Mouse (Mus musculus): ENCODE data around the gene Eif4a1. TPM values are rescaled to one million over a fixed set of nuclear protein-coding genes. Genes with fewer than 3 reads are reported as not detected.
"Not testable (repeated sequence)": the region's sequence is repeated elsewhere in the genome, so short reads cannot be mapped to it uniquely, and the experiment has no call there.

Eif4a1 gene
- total RNA-seq, 2 experiments from 2014 or later: 201 to 206 TPM

DNA sequence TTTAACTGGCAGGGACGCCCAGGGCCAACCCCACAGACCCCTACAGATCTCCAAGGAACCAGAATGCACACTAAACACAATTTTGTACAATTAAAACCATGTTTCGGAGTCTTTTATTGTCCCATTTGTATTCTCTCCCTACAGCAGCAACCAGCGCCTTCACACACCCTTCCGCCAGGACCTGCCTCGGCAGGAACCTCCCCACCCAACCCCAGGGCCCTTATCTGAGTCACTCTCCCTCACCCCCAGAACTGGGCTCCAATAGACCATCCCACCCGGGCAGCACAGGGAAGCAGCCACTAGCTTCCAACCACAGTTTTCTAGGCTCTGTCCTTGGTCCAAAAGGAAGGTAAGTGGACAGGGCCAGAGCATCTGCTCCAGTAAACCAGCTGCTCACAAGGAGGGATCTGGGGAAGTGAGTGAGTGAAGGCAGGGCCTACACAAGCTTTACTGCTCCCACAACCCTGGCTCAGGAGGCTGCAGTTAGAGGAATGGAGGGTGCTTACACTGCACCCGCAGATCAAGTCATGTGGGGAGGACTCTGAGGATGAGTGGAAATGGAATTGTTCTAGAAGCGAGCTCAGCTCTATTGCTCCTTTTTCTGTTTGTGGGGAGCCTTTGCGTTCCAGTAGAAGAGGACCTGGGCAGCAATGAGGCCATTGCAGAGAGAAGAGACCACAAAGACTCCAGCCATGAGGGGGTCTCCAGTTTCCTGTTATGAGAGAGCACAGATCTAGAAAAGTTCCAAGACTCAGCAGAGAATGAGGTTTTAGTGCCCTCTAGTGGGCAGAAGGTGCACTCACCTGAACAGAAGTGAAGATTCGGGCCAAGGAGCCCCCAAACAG is 15.4 kb downstream of the Eif4a1 start:
- DNase-seq (ENCODE audit: low spot score): no peak
- intact Hi-C loops (cut with DNase I): loop anchor here (1.0 to 10.0 kb wide), 2 partner anchors 28 to 218 kb away; partner anchors contain the start of gene Tmem95

DNA sequence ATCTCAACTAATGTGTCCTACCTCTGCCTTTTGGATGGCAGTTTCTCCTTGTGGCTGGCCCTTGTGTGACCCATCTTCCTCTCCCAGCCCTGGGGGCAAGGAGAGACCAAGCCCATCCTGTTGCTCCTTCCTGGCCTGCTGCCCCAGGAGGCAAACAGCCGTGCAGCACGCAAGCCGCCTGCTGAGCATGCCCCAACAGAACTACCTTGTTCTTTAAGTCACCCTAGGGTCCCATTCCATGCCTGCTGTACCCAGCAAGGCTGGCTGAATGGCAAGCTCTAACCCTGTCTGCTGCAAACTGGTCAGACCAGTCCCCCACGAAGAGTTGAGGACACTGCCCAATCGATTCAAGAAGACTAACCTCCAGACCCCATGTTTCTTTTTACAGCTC is 16.2 kb downstream of the Eif4a1 start:
- DNase-seq (ENCODE audit: low spot score): no peak
- intact Hi-C loops (cut with DNase I): loop anchor here (10.0 kb wide), 1 partner anchor 219 kb away; the partner anchor contains the start of gene Tmem95

DNA sequence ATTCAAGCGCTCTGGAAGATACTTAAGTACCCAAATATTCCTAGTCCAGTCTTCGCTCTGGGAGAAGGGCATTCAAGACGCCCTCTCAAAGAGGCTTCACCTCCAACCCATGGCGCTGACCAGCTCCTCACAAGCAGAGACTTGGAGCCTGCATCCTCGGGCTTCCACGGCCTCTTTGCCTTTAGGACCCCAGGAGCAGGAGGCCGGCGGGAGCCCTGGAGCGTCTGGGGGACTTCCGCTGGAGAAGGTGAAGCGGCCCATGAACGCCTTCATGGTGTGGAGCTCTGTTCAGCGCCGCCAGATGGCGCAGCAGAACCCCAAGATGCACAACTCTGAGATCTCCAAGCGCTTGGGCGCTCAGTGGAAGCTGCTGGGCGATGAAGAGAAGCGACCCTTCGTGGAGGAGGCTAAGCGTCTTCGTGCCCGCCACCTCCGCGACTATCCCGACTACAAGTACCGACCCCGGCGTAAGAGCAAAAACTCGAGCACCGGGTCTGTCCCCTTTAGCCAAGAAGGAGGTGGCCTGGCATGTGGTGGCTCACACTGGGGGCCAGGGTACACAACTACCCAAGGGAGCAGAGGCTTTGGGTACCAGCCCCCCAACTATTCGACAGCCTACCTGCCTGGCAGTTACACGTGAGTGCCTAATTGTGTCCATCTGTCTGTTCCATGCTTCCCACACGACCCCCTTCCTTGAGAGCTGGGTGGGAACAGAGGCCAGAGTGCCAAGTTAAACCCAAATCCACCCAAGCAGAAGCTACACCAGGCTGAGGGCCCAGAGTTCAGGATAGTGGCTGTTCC is 16.8 kb downstream of the Eif4a1 start, which contains the start of gene Sox15:
Gene Sox15, plus strand, starts transcription at position 51 of the 801 bp plus-strand sequence.
- intact Hi-C loops (cut with DNase I): loop anchor here (2.0 to 10.0 kb wide), 2 partner anchors 99 to 219 kb away; partner anchors contain the start of gene Tmem95
- no peak for DNase-seq (ENCODE audit: low spot score)

DNA sequence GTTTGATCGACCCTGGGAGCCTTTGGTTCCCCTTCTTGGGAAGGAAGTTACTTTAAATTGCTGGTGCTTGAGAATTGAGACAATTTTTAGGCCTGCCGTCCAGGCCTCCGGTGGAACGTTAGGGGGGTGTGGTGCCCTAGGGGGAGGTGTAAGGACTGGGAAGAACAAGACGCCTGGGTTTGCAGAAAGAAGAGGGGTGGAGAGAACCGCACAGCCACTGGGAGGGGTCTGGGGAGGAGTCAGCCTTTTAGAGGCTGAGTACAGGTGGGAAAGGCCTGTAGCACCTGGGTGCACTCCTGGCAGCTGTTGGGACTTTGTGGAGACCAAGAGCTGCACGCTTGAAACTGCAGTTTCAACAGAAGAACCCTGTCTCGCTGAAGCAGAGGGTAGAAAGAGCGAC is 17.5 kb downstream of the Eif4a1 start:
- intact Hi-C loops (cut with DNase I): loop anchor here (2.0 to 10.0 kb wide), 2 partner anchors 100 to 220 kb away; partner anchors contain the start of gene Tmem95
- DNase-seq (ENCODE audit: low spot score): no peak

DNA sequence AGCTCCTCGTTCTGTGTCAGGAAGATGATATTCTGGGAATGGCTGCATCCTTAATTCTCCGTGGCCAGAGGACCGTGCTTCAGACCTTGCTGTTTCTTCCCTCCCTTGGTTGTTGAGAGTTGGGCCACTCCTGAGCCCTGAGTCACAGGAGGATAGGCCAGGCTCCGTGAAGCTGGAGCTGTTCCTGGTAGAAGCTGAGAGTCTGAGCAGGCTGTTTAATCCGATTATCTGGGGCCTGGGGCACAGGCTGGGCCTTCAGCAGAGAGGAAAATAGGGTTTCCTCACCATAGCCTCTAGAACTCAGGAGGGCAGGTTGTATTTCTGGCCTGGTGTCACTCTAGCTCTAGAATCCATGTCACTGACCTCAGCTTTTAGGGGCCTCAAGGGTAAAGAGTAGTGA is 18.8 kb downstream of the Eif4a1 start:
- intact Hi-C loops (cut with DNase I): loop anchor here (10.0 kb wide), 1 partner anchor 221 kb away; the partner anchor contains the start of gene Tmem95
- DNase-seq (ENCODE audit: low spot score): no peak

DNA sequence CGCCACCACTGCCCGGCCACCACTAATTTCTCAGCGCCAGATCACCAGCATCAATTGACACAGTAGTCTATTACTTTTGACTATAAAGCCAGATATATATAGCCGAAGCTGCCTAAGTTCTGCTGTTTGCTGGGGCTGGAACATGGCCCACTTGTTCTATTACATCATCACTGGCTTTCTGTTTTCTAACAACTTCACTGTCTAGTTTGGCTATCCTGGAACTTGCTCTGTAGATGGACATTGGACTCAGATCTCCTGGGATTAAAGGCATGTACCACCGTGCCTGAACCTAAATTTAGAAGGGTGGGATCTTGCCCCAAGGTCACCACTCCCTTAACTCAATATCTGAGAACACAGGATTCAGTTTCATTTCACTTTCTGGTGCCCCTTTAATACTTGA is 26.4 kb downstream of the Eif4a1 start:
- no peak for DNase-seq (ENCODE audit: low spot score)
- intact Hi-C loops (cut with DNase I): no loop called here

DNA sequence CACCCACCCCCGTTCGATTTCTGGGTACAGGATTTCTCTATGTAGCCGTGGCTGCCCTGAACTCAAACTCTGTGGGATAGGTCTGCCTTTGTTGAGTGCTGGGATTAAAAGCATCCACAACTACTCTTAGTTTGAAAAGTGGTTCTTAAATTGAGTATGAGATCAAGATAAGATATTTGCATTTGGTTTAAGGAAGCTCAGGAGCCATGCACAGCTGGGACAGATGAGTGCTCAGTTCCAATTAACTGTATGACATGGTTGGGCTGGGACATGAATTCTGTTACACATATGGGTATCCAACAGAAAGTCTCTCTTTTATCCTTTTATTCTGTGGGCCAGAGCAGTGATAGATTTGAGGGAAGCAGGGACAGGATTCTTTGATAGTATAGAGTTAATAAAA is 36.8 kb downstream of the Eif4a1 start:
- DNase-seq (ENCODE audit: low spot score): no peak
- intact Hi-C loops (cut with DNase I): no loop called here

DNA sequence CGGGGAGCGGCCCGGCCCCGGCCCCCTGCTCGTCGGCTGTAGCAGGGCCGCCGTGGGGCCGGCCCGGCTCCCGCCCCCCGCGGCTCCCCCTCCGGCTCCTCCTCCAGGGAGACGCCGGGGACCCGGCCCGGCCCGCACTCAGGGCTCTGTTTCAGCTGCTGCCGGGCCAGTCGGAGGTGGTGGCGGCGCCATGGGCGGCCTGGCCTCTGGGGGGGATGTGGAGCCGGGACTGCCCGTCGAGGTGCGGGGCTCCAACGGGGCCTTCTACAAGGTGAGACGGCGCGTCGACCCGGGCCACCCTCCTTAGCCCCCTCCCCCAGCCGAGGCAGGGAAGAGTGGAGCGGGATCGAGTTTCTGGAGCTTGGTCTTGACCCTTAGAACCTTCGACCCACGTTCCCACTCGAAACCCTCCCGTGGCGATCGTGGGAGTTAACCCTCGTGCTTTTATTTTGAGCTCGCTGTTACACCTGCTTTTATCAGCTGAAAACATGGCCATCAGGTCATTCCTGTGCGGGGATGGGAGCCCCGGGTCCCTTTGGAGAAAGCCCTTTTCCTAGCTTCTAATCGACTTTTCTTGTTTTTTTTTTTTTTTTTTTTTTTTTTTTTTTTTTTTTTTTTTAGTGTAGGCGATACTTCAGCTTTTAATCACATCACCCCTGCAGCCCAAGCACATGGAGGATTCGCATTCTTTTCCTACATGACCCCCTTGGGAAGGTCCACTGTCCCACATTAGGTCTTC is 38.9 kb downstream of the Eif4a1 start:
- DNase-seq (ENCODE audit: low spot score): peak; percentile 58
- intact Hi-C loops (cut with DNase I): no loop called here

DNA sequence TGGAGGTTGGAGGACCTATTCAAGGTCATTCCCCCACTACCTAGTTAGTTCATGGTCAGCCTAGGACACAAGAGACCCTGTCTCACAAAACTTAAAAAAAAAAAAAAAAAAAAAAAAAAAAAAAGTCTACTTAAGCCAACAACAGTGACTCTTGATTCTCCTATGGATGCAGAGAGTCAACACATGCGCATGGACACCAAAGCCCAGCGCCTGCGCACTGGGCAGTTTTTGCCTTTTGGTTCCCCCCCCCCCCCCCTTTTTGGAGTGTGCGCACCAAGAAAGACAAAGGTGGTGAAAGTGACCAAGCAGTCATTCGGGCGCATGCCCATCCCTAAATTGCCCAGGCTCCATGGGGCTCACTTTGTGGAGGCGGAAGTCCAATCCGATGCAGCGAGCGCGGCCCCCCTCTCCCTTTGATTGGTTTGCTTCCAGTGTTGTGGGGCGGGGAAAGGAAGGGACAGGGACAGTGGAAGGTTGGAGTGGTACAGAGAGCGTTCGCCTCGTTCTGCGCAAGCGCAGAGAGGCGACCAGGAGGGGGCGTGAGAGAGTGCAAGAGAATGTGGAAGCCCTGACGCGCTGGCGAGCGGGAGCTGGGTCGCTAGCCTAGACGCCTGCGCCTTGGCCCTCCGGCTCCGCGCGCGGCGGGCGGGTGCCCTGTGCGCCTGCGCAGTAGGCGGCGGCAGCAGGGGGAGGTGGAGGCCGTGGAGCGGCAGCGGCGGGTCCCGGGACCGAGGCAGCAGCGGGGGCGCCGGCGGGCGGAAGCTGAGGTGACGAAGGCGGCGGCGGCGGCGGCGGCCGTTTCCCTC is 39.7 kb downstream of the Eif4a1 start, which contains the start of gene Fxr2:
Gene Fxr2, plus strand, starts transcription at position 707 of the 806 bp plus-strand sequence.
- intact Hi-C loops (cut with DNase I): no loop called here
- DNase-seq (ENCODE audit: low spot score): peak; percentile 100

DNA sequence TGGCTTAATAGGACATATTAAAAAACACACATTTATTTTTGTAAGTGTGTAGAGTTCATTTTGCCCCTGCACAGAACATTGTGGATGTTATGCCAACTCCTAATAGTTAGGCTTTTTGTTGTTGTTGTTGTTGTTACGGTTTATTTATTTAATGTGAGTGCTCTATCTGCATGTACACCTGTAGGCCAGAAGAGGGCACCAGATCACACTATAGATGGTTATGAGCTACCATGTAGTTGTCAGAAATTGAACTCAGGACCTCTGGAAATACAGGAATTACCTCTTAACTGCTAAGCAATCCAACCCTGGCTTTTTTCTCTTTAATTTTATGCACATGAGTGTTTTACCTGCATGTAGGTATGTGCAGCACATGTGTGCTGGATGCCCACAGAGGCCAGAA is 42.4 kb downstream of the Eif4a1 start:
- no peak for DNase-seq (ENCODE audit: low spot score)
- intact Hi-C loops (cut with DNase I): loop anchor here (1.0 kb wide), 1 partner anchor 27 kb away; no protein-coding TSS in a partner anchor

DNA sequence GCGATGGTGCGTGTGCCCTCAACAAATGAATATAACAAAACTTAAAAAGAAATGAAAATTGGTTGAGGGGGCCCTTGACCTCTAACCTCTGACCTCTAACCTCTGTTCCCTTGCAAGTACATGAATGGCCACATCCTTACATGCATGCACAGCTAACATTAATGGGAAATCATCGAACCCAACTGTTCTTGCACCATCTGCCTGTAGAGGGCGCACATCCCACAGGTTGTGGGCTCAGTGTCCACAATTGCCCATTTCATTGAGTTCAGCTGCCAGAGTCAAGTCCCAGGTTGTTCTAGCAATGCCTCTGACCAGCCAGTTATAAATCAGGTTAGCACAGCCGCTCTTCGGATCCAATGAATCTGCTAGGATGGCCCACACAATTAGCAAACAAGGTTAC is 43.9 kb downstream of the Eif4a1 start:
- intact Hi-C loops (cut with DNase I): no loop called here
- no peak for DNase-seq (ENCODE audit: low spot score)

DNA sequence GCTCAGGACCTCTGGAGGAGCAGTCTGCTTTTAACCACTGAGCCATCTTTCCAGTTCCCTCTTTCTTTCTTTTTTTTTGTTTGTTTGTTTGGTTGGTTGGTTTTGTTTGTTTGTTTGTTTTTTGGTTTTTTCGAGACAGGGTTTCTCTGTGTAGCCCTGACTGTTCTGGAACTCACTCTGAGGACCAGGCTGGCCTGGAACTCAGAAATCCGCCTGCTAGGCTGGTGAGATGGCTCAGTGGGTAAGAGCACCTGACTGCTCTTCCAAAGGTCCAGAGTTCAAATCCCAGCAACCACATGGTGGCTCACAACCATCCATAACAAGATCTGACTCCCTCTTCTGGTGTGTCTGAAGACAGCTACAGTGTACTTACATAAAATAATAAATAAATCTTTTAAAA is 47.9 kb downstream of the Eif4a1 start:
- DNase-seq (ENCODE audit: low spot score); intact Hi-C loops (cut with DNase I): not testable (repeated sequence)

DNA sequence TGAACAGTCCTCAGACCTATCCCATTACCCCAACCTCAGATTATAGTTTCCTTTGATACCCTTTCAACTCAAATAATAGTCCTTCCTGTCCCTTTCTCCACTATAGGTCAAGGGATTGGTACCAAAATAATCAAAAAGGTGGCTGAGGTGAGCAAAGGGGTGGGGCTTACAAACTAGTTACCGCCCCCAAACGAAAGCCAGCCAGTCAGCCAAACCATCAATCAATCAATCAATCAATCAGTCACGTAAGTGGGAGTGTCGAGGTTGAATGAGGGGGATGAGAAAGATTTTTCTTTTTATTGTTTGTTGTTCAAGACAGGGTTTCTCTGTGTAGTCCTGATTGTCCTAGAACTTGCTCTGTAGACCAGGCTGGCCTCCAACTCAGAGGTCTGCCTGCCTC is 49.2 kb downstream of the Eif4a1 start:
- intact Hi-C loops (cut with DNase I): no loop called here
- DNase-seq (ENCODE audit: low spot score): no peak

DNA sequence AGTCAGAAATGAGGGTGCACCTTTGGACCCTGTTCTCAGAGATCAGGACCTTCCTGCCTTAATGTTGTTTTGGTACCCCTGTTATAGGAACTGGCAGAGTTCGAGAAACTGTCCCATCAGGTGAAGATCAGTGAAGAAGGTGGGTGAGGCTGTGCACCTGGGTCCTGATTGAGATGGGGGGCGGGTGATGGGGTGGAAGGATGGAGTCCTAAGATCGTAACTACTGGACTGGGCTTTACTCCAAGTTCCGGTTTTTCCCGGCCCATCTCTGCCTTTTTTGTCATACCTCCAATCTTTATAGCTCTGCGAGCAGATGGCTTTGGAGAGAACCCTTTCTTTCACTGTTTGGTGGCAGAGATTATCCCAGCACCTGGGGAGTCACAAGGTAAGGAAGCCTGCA is 49.8 kb downstream of the Eif4a1 start:
- no peak for DNase-seq (ENCODE audit: low spot score)
- intact Hi-C loops (cut with DNase I): no loop called here

DNA sequence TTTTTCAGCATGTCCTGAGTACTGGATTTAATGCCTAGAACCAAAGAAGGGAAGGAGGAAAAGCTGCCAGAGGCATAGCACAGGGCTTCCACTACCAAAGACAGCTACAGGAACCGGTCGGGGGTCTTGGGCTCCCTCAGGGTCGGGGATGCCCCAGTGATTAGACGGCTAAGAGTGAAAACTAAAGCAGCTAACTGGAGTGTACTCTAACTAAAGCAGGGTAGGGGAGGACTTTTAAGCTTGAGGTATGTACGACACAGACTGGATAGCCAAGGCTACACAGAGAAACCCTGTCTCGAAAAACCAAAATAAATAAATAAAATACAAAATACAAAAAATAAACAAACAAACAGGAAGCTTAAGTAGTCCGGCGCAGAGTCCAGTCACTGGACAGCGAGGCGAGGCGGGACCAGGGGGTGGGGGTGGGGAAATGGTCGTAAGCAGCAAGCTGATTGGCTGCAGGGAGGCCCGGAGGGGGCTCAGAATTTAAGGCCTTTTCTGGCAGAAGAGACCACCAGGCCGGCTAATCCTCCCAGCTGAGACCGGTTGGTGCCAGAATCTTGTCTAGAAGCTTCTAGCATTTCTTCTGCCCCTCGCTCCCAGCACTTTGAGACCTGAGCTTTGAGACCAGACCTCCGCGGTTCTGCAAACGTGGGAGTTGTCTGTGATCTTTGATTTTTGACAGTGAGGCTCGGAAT is 50.5 kb downstream of the Eif4a1 start, which contains the start of gene Sat2:
Gene Sat2, plus strand, starts transcription at position 454 of the 698 bp plus-strand sequence.
- intact Hi-C loops (cut with DNase I): no loop called here
- peak; percentile 34 for DNase-seq (ENCODE audit: low spot score)

DNA sequence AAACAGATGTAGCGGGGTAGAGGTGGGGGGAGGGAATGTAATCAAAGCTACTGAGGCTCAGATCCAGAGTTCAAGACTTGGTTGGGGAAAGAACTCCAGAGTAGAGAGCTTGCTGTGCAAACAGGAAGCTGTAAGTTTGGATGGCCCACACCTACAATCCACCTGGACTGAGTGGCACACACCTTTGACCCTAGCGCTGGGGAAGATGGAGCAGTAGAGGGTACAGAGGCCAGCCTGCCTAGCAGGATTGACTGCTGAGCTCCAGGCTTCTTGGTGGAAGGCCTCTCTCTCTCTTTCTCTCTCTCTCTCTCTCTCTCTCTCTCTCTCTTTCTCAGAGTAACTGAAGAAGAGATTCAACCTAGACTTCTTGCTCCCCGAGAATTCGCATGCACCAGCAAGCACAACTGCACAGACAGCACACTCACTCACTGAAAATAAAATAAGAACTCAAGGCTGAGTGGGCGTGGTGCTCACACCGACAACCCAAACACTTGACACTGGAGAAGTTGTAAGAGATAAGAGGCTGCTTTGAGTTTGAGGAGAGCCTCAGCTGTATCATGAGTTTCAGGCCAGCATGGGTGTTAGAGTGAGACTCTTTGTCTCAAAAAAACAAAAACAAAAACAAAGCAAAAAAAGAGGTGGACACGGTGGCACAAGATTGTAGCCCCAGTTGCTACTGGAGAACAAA is 51.7 kb downstream of the Eif4a1 start:
- no peak for DNase-seq (ENCODE audit: low spot score)
- intact Hi-C loops (cut with DNase I): no loop called here

DNA sequence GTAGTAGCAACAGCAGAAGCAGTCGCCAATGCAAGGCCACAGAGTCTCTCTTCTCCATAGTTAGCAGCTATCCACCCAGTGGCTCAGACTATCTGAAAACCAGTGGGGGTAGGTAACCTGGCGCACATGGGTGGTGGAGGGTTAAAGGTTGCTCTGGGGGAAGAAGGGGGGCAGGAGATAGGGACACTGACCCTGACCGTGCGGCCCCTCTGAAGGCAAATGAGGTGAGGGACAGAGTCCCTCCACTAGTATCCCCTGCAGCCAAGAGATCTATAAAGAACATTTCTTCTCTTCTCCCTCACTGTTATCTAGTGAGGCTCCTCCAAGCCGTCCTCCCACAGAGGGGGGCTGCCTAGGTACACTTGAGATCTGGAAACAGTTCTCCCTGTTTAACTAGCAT is 54.4 kb downstream of the Eif4a1 start, which contains the start of gene Shbg:
Gene Shbg, minus strand, starts transcription at position 101 of the 400 bp plus-strand sequence.
- intact Hi-C loops (cut with DNase I): loop anchor here (10.0 kb wide), 1 partner anchor 353 kb away; no protein-coding TSS in a partner anchor
- no peak for DNase-seq (ENCODE audit: low spot score)

Data from heart, postnatal 25 days (tissue).